Mouse (Mus musculus): ENCODE data around the gene Tpst2. TPM values are rescaled to one million over a fixed set of nuclear protein-coding genes. Genes with fewer than 3 reads are reported as not detected.

Gene Tpst2
- total and polyA plus RNA-seq, 2 experiments from 2014 or later = 42.9 to 86.1 TPM

GRCm38 (mm10) chr5:112360077-112360476, 83.6 kb downstream of the Tpst2 start:
- Histone ChIP-seq H3K4me1 (ENCODE audit: control insufficient read depth, insufficient read depth) (no peaks in the 10 kb centered on the region), H3K27ac (ENCODE audit: low read depth) (no peak overlapping the region), H3K9me3 (replicated peaks; ENCODE audit: control insufficient read depth, low read length) (no peaks in the 10 kb centered on the region), H3K4me2 (ENCODE audit: low read depth, low read length) (no peak overlapping the region), H3K9ac (replicated peaks; ENCODE audit: low read depth, low read length) (no peak overlapping the region), H3K27me3 (ENCODE audit: control insufficient read depth, insufficient read depth, low read length) (no peaks in the 10 kb centered on the region), H3K36me3 (replicated peaks; ENCODE audit: control insufficient read depth, insufficient read depth, low read length) (peaks cover 14% of the 10 kb centered on the region), H3K4me3 (ENCODE audit: low read depth, low read length) (no peak overlapping the region)
- 92% methylated on average over 3 of the region's 3 CpGs for WGBS
- TF ChIP-seq CTCF (IDR thresholded peaks at IDR 0.05; ENCODE audit: low read depth) = no peak
- no peak for TF ChIP-seq EP300 (IDR thresholded peaks at IDR 0.05; ENCODE audit: low read depth)
- DNase-seq (ENCODE audit: low spot score) (no peak), ATAC-seq (ENCODE audit: insufficient read depth, low read depth) (no peak)

- WGBS = 72% methylated on average over 10 of the region's 10 CpGs
- no peaks in the 10 kb centered on the region for H3K9me3 ChIP-seq (replicated peaks; ENCODE audit: control insufficient read depth, low read length)
- no peak for ATAC-seq (ENCODE audit: insufficient read depth, low read depth)
These were observed 87.8 kb downstream of the Tpst2 start for GRCm38 (mm10) chr5:112364184-112364797.

More at GRCm38 (mm10) chr5:112364184-112364797, 87.8 kb downstream of the Tpst2 start:
- no peak overlapping the region for H3K4me3 ChIP-seq (ENCODE audit: low read depth, low read length)
- DNase-seq (ENCODE audit: low spot score) = no peak
- no peak overlapping the region for H3K4me2 ChIP-seq (ENCODE audit: low read depth, low read length)
- H3K27ac ChIP-seq (ENCODE audit: low read depth) = no peak overlapping the region
- H3K4me1 ChIP-seq (ENCODE audit: control insufficient read depth, insufficient read depth) = no peaks in the 10 kb centered on the region
- TF ChIP-seq CTCF (IDR thresholded peaks at IDR 0.05; ENCODE audit: low read depth) (no peak), EP300 (IDR thresholded peaks at IDR 0.05; ENCODE audit: low read depth) (no peak)
- H3K9ac ChIP-seq (replicated peaks; ENCODE audit: low read depth, low read length) = no peak overlapping the region
- H3K36me3 ChIP-seq (replicated peaks; ENCODE audit: control insufficient read depth, insufficient read depth, low read length) = peaks cover 33% of the 10 kb centered on the region
- H3K27me3 ChIP-seq (ENCODE audit: control insufficient read depth, insufficient read depth, low read length) = no peaks in the 10 kb centered on the region

Other genes starting within 250 kb of the Tpst2 start
- 0.39 and 1.6 TPM in 2 replicates for gene Cryba4, start 24.2 kb upstream of the Tpst2 start, total RNA-seq (2014; rRNA removed; ENCODE audit: low replicate concordance)
- 3.7 and 4.1 TPM in 2 replicates for gene Cryba4, start 24.2 kb upstream of the Tpst2 start, polyA plus RNA-seq (2015; fragmentation: Nextera tagmentation; extraction: Ambion mirVana)
- not detected in 2 replicates for gene Crybb1, start 20.9 kb upstream of the Tpst2 start, total RNA-seq (2014; rRNA removed; ENCODE audit: low replicate concordance)
- 0.26 and 0.54 TPM in 2 replicates for gene Crybb1, start 20.9 kb upstream of the Tpst2 start, polyA plus RNA-seq (2015; fragmentation: Nextera tagmentation; extraction: Ambion mirVana)
- gene Tfip11, start 49.7 kb downstream of the Tpst2 start, total RNA-seq (2014; rRNA removed; ENCODE audit: low replicate concordance) = 6.5 and 11.4 TPM in 2 replicates
- 11.7 TPM in 2 replicates for gene Tfip11, start 49.7 kb downstream of the Tpst2 start, polyA plus RNA-seq (2015; fragmentation: Nextera tagmentation; extraction: Ambion mirVana)
- 57.9 and 65.2 TPM in 2 replicates for gene Srrd, start 66.3 kb downstream of the Tpst2 start, total RNA-seq (2014; rRNA removed; ENCODE audit: low replicate concordance)
- 14.1 and 18.2 TPM in 2 replicates for gene Srrd, start 66.3 kb downstream of the Tpst2 start, polyA plus RNA-seq (2015; fragmentation: Nextera tagmentation; extraction: Ambion mirVana)
- gene Hps4, start 66.4 kb downstream of the Tpst2 start, total RNA-seq (2014; rRNA removed; ENCODE audit: low replicate concordance) = 12.5 and 16.1 TPM in 2 replicates
- gene Hps4, start 66.4 kb downstream of the Tpst2 start, polyA plus RNA-seq (2015; fragmentation: Nextera tagmentation; extraction: Ambion mirVana) = 12.6 and 13.5 TPM in 2 replicates
- not detected in 2 replicates for gene Gm6583, start 79.3 kb downstream of the Tpst2 start, total RNA-seq (2014; rRNA removed; ENCODE audit: low replicate concordance)
- 0.05 TPM in 1 of 2 replicates, not detected in the other for gene Gm6583, start 79.3 kb downstream of the Tpst2 start, polyA plus RNA-seq (2015; fragmentation: Nextera tagmentation; extraction: Ambion mirVana)
- gene Asphd2, start 118.2 kb downstream of the Tpst2 start, total RNA-seq (2014; rRNA removed; ENCODE audit: low replicate concordance) = 0.08 and 6.5 TPM in 2 replicates
- 0.40 and 0.67 TPM in 2 replicates for gene Asphd2, start 118.2 kb downstream of the Tpst2 start, polyA plus RNA-seq (2015; fragmentation: Nextera tagmentation; extraction: Ambion mirVana)
- not detected in 2 replicates for gene Gm6588, start 172.7 kb downstream of the Tpst2 start, total RNA-seq (2014; rRNA removed; ENCODE audit: low replicate concordance)
- not detected in 2 replicates for gene Gm6588, start 172.7 kb downstream of the Tpst2 start, polyA plus RNA-seq (2015; fragmentation: Nextera tagmentation; extraction: Ambion mirVana)